Mouse (Mus musculus) E14TG2a.4 (cell line): ENCODE data around the gene Gm43191.

Source experiments
- CTCF ChIP-seq: conservative IDR thresholded peaks from 2 replicates; pipeline ENCODE4 v1.5.1; 2014; ENCODE audit warnings: low read length
- NANOG ChIP-seq: IDR thresholded peaks from 2 replicates; pipeline ENCODE4 v1.6.1; 2014; ENCODE audit warnings: borderline replicate concordance, low read length, mixed read lengths
- POU5F1 ChIP-seq: IDR thresholded peaks from 2 replicates; pipeline ENCODE4 v1.6.1; 2014; ENCODE audit warnings: low read length, borderline replicate concordance

DNA sequence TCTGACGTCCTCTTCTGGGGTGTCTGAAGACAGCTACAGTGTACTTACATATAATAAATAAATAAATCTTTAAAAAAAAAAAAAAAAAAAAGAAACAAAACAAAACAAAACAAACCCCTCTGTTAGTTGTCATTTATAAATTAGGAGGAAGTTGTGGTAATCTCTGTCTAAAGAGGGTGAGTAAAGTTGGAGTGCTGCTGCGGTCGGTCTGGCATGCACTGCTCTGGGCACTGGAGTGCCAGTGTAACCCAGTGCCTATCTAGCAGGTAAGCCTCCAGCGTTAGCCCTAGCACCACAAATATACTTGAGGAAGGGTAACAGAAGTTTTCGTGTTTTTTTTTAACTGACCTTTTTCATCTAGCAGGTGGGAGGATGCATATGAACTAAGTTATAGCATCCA lies 80.1 kb downstream of the Gm43191 start:
- TF ChIP-seq CTCF (no peak), POU5F1 (no peak), NANOG (no peak)
